Mouse (Mus musculus) kidney, postnatal 25 days (tissue): ENCODE results near the gene Nav2.

ENCODE experiments used
- DNase-seq, 2 experiments: peaks; one replicate each; pipeline ENCODE4 v3.0.0; 2021; ENCODE audit warnings: mixed read lengths in 2 of 2

Gene Nav2

GRCm38 (mm10) chr7:49499598-49499997, 591.1 kb downstream of the Nav2 start:
- peak; percentile 74 to 92 for DNase-seq

- DNase-seq, result no peak
Measured at GRCm38 (mm10) chr7:49500916-49501315, 592.4 kb downstream of the Nav2 start.

- DNase-seq, result peak; percentile 52 to 73
Measured at GRCm38 (mm10) chr7:49503419-49503818, 594.9 kb downstream of the Nav2 start.

GRCm38 (mm10) chr7:49503881-49504280, 595.4 kb downstream of the Nav2 start:
- DNase-seq, result no peak

- no peak for DNase-seq
Measured at GRCm38 (mm10) chr7:49504297-49504696, 595.8 kb downstream of the Nav2 start.

GRCm38 (mm10) chr7:49505024-49505423, 596.5 kb downstream of the Nav2 start:
- DNase-seq, result peak in 1 of 2 experiments; percentile 78

GRCm38 (mm10) chr7:49506085-49506820, 597.7 kb downstream of the Nav2 start:
- peak in 1 of 2 experiments; percentile 57 for DNase-seq

- no peak for DNase-seq
Measured at GRCm38 (mm10) chr7:49507943-49508506, 599.5 kb downstream of the Nav2 start.

- no peak for DNase-seq
Measured at GRCm38 (mm10) chr7:49511820-49512453, 603.4 kb downstream of the Nav2 start.

GRCm38 (mm10) chr7:49513763-49514437, 605.4 kb downstream of the Nav2 start:
- DNase-seq, result no peak

GRCm38 (mm10) chr7:49515012-49515411, 606.5 kb downstream of the Nav2 start:
- peak; percentile 75 to 79 for DNase-seq

GRCm38 (mm10) chr7:49520504-49520903, 612.0 kb downstream of the Nav2 start:
- peak; percentile 71 to 87 for DNase-seq

GRCm38 (mm10) chr7:49521349-49521748, 612.8 kb downstream of the Nav2 start:
- no peak for DNase-seq

GRCm38 (mm10) chr7:49521976-49522375, 613.5 kb downstream of the Nav2 start:
- DNase-seq, result no peak

- DNase-seq, result peak; percentile 74 to 79
Measured at GRCm38 (mm10) chr7:49522411-49523114, 614.0 kb downstream of the Nav2 start.

- DNase-seq, result no peak
Measured at GRCm38 (mm10) chr7:49523115-49523445, 614.6 kb downstream of the Nav2 start.

- peak; percentile 50 to 64 for DNase-seq
Measured at GRCm38 (mm10) chr7:49523729-49524128, 615.2 kb downstream of the Nav2 start.

- DNase-seq, result no peak
Measured at GRCm38 (mm10) chr7:49525348-49526100, 617.0 kb downstream of the Nav2 start.

GRCm38 (mm10) chr7:49526101-49526499, 617.6 kb downstream of the Nav2 start:
- DNase-seq, result peak in 1 of 2 experiments; percentile 32

GRCm38 (mm10) chr7:49527495-49527894, 619.0 kb downstream of the Nav2 start:
- DNase-seq, result no peak

- no peak for DNase-seq
Measured at GRCm38 (mm10) chr7:49527925-49528324, 619.4 kb downstream of the Nav2 start.

- no peak for DNase-seq
Measured at GRCm38 (mm10) chr7:49529498-49529897, 621.0 kb downstream of the Nav2 start.
